Comparison of ENCODE assay signal across 9 mouse cellular contexts in genomic region chr11:81534686-81535085, GRCm38 (mm10).
DNase-seq lines count a peak whose midpoint lies in the region; ATAC-seq and TF ChIP-seq lines count a peak whose summit lies in the region.
"Had no signal": no experiment of that assay in that cellular context is flagged by ENCODE, and none has a peak within 500 bp of the region (broad histone marks: within the 10 kb centered on the region; RNA-seq: fewer than 3 reads in every experiment).

No protein-coding gene starts in this region.

- ATAC-seq in kidney, embryonic 16.5 days (ENCODE audit: low FRiP score, low TSS enrichment): no peak
- no peak for ATAC-seq in inflammation-experienced regulatory T-cells, adult 6 months

- H3K27me3 ChIP-seq in kidney, embryonic 16.5 days (ENCODE audit: insufficient read depth, low read length): no peaks in the 10 kb centered on the region
- peaks cover 1% of the 10 kb centered on the region; the same call in 1 of the 2 replicates for H3K27me3 ChIP-seq in heart, adult 2 months (ENCODE audit: control insufficient read depth, insufficient read depth, low read length)
- H3K27me3 ChIP-seq: embryonic facial prominence, embryonic 13.5 days had no signal

- no peaks in the 10 kb centered on the region for H3K79me2 ChIP-seq in heart, adult 2 months (replicated peaks; ENCODE audit: control insufficient read depth, insufficient read depth, low read length)

- H3K9me3 ChIP-seq in kidney, embryonic 16.5 days (ENCODE audit: low read length): peaks cover 5% of the 10 kb centered on the region; the same call in 1 of the 2 replicates
- H3K9me3 ChIP-seq: embryonic facial prominence, embryonic 13.5 days had no signal

- intact Hi-C loops in heart, adult 2 months (cut with DNase I): loop anchor here (2.0 to 10.0 kb wide), 4 partner anchors 78 to 840 kb away; no protein-coding TSS in a partner anchor
- intact Hi-C loops in left cerebral cortex, adult 2 months (cut with DNase I): loop anchor here (1.0 to 10.0 kb wide), 2 partner anchors 160 to 710 kb away; no protein-coding TSS in a partner anchor

- no peak; the same call in 1 of the 2 replicates for TF ChIP-seq CTCF in heart, adult 2 months (IDR thresholded peaks at IDR 0.05)
- TF ChIP-seq CTCF in left cerebral cortex, adult 2 months (IDR thresholded peaks at IDR 0.05): peak; percentile 95

- no peak overlapping the region for H3K9ac ChIP-seq in kidney, embryonic 16.5 days (replicated peaks; ENCODE audit: low read length)
- H3K9ac ChIP-seq in heart, adult 2 months (ENCODE audit: low read depth, low read length): no peak overlapping the region
- H3K9ac ChIP-seq: embryonic facial prominence, embryonic 13.5 days had no signal

- H3K36me3 ChIP-seq in kidney, embryonic 16.5 days (ENCODE audit: insufficient read depth, low read length): no peaks in the 10 kb centered on the region
- H3K36me3 ChIP-seq in heart, adult 2 months (ENCODE audit: control insufficient read depth, insufficient read depth, low read length): no peaks in the 10 kb centered on the region
- H3K36me3 ChIP-seq: embryonic facial prominence, embryonic 13.5 days had no signal

- no peak for TF ChIP-seq POLR2A in heart, adult 2 months (IDR thresholded peaks at IDR 0.05; ENCODE audit: insufficient read depth, low read depth, low read length)

- DNase-seq in kidney, adult 11 months: peak; percentile 12
- peak; percentile 14 for DNase-seq in Muller cell, postnatal 12 days (ENCODE audit: inconsistent ontology term)
- DNase-seq in cerebellum, adult 9-10 months: peak; percentile 65
- peak; percentile 10 to 45 for DNase-seq in heart, adult 2 months
- peak; percentile 63 to 75 for DNase-seq in left cerebral cortex, adult 2 months (ENCODE audit: extremely low spot score in 1 of 2, low spot score in 2 of 2)
- peak; percentile 15 for DNase-seq in ovary, postnatal 10 days (ENCODE audit: low spot score)

- H3K4me2 ChIP-seq in kidney, embryonic 16.5 days (replicated peaks; ENCODE audit: low read depth, low read length): no peak overlapping the region
- H3K4me2 ChIP-seq: embryonic facial prominence, embryonic 13.5 days had no signal

- no peaks in the 10 kb centered on the region for H3K4me1 ChIP-seq in kidney, embryonic 16.5 days (ENCODE audit: insufficient read depth, low read length)
- H3K4me1 ChIP-seq in heart, adult 2 months (ENCODE audit: control insufficient read depth, insufficient read depth, low read length): no peaks in the 10 kb centered on the region

- no peak overlapping the region for H3K4me3 ChIP-seq in kidney, embryonic 16.5 days (ENCODE audit: low read length)
- H3K4me3 ChIP-seq in heart, adult 2 months: no peak overlapping the region
- no peak overlapping the region for H3K4me3 ChIP-seq in left cerebral cortex, adult 2 months
- H3K4me3 ChIP-seq: embryonic facial prominence, embryonic 13.5 days had no signal

- 14% methylated on average over 5 of the region's 5 CpGs for WGBS in kidney, embryonic 16.5 days
- WGBS in heart, adult 2 months: 5% methylated on average over 5 of the region's 5 CpGs

- no peak for TF ChIP-seq EP300 in heart, adult 2 months (IDR thresholded peaks at IDR 0.05; ENCODE audit: insufficient read depth, low read depth, low read length)

- H3K27ac ChIP-seq in kidney, embryonic 16.5 days (ENCODE audit: low read length): no peak overlapping the region
- H3K27ac ChIP-seq in heart, adult 2 months: no peak overlapping the region
- H3K27ac ChIP-seq in left cerebral cortex, adult 2 months: no peak overlapping the region
- H3K27ac ChIP-seq: embryonic facial prominence, embryonic 13.5 days had no signal

Comparison
In these comparisons a context has a peak if more than half of its experiments do, and no peak if none do; other contexts are left out.
1. DNase-seq: peak in every context shown above with its lines; median percentile 69 in left cerebral cortex, adult 2 months; 65 in cerebellum, adult 9-10 months; 28 in heart, adult 2 months; 15 in ovary, postnatal 10 days; 14 in Muller cell, postnatal 12 days; 12 in kidney, adult 11 months.